Mouse (Mus musculus): ENCODE data around the gene Adat1.
A peak's percentile ranks its signal among the peaks of the same experiment; 100 is the strongest.

Adat1 gene

GRCm38 (mm10) chr8:111967246-111967870 is 24.7 kb downstream of the Adat1 start:
- DNase-seq = no peak

- no peak for DNase-seq
These were observed 27.1 kb downstream of the Adat1 start for GRCm38 (mm10) chr8:111964849-111965561.

GRCm38 (mm10) chr8:111964351-111964750 is 27.8 kb downstream of the Adat1 start:
- DNase-seq = no peak

GRCm38 (mm10) chr8:111963546-111963945 is 28.6 kb downstream of the Adat1 start:
- no peak for DNase-seq

- no peak for DNase-seq
These were observed 29.0 kb downstream of the Adat1 start for GRCm38 (mm10) chr8:111963091-111963490.

- no peak for DNase-seq
These were observed 29.5 kb downstream of the Adat1 start for GRCm38 (mm10) chr8:111962589-111962988.

GRCm38 (mm10) chr8:111961330-111961729 is 30.8 kb downstream of the Adat1 start:
- no peak for DNase-seq

GRCm38 (mm10) chr8:111960591-111961321 is 31.3 kb downstream of the Adat1 start:
- DNase-seq = no peak

GRCm38 (mm10) chr8:111957231-111957630 is 34.9 kb downstream of the Adat1 start:
- DNase-seq = no peak

- DNase-seq = no peak
These were observed 36.2 kb downstream of the Adat1 start for GRCm38 (mm10) chr8:111955879-111956278.

- DNase-seq = no peak
These were observed 37.1 kb downstream of the Adat1 start for GRCm38 (mm10) chr8:111954844-111955594.

GRCm38 (mm10) chr8:111951936-111952335 is 40.2 kb downstream of the Adat1 start:
- no peak for DNase-seq

GRCm38 (mm10) chr8:111951317-111951716 is 40.8 kb downstream of the Adat1 start:
- peak; percentile 53 for DNase-seq

GRCm38 (mm10) chr8:111950846-111951245 is 41.3 kb downstream of the Adat1 start:
- no peak for DNase-seq

GRCm38 (mm10) chr8:111947954-111948353 is 44.1 kb downstream of the Adat1 start:
- no peak for DNase-seq

GRCm38 (mm10) chr8:111947144-111947543 is 45.0 kb downstream of the Adat1 start:
- no peak for DNase-seq

GRCm38 (mm10) chr8:111943544-111943943 is 48.6 kb downstream of the Adat1 start:
- no peak for DNase-seq

- DNase-seq = peak; percentile 32
These were observed 51.0 kb downstream of the Adat1 start for GRCm38 (mm10) chr8:111941101-111941454.

GRCm38 (mm10) chr8:111940171-111941100 is 51.7 kb downstream of the Adat1 start, which contains the start of gene Gabarapl2:
Gene Gabarapl2 (plus strand): TSS chr8:111940703.
- DNase-seq = peak; percentile 96

GRCm38 (mm10) chr8:111939516-111940142 is 52.5 kb downstream of the Adat1 start:
- no peak for DNase-seq
